Mouse (Mus musculus): ENCODE results near the gene Midn. TPM values are rescaled to one million over a fixed set of nuclear protein-coding genes. Genes with fewer than 3 reads are reported as not detected.

Midn gene
- polyA plus RNA-seq, 1 experiment from 2014 or later = 41.7 TPM

- Histone ChIP-seq H3K36me3 (peaks cover 31% of the 10 kb centered on the region), H3K9ac (replicated peaks) (peak overlapping the region; percentile 99), H3K4me1 (peaks cover 72% of the 10 kb centered on the region), H3K4me3 (peak overlapping the region; percentile 94), H3K9me3 (no peaks in the 10 kb centered on the region), H3K27ac (replicated peaks) (0 out of 2 replicates have a peak overlapping the region, but pooled peaks have one; percentile 99), H3K4me2 (replicated peaks) (peak overlapping the region; percentile 94), H3K27me3 (peaks cover 1% of the 10 kb centered on the region; the same call in 1 of the 2 replicates)
- 68% methylated on average over 1 of the region's 1 CpGs for WGBS
- no peak for ATAC-seq (ENCODE audit: low FRiP score, low read depth)
These were observed 21.0 kb downstream of the Midn start for GRCm38 (mm10) chr10:80169070-80169469.

DNA sequence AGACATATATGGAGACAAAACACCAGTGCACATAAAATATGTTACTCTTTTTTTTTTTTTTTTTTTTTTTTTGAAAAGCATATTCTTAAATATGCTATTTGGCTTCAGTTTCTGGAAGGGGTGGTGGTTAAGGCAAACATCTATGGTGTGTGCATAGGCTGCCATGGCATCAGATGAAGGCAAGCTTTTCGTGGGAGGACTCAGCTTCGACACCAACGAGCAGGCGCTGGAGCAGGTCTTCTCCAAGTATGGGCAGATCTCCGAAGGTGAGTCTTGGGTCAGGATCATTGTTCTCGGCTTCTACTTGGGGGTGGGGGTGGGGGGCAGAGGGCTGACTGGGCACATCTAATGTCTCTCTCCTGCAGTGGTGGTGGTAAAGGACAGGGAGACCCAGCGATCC, 21.6 kb downstream of the Midn start:
- 97% methylated on average over 7 of the region's 7 CpGs for WGBS
- ATAC-seq (ENCODE audit: low FRiP score, low read depth) = no peak
- H3K36me3 ChIP-seq = peaks cover 31% of the 10 kb centered on the region

DNA sequence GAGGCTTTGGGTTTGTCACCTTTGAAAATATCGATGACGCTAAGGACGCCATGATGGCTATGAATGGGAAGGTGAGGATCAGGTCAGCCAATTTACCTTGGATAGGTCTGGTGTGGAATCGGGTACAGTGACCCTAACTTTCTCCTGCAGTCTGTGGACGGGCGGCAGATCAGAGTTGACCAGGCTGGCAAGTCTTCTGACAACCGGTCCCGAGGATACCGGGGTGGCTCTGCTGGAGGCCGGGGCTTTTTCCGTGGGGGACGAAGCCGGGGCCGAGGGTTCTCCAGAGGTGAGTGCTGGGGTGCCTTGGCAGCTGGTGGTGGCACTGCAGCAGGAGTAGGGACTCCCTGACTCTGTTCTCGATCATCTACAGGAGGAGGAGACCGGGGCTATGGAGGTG, 22.0 kb downstream of the Midn start:
- no peak overlapping the region; the same call in 1 of the 2 replicates for H3K4me3 ChIP-seq
- H3K9ac ChIP-seq (replicated peaks) = 0 out of 2 replicates have a peak overlapping the region, but pooled peaks have one; percentile 37
- H3K4me2 ChIP-seq (replicated peaks) = no peak overlapping the region; the same call in 1 of the 2 replicates
- H3K36me3 ChIP-seq = peaks cover 34% of the 10 kb centered on the region
- no peaks in the 10 kb centered on the region for H3K9me3 ChIP-seq
- H3K27ac ChIP-seq (replicated peaks) = no peak overlapping the region
- ATAC-seq (ENCODE audit: low FRiP score, low read depth) = no peak
- WGBS = 94% methylated on average over 16 of the region's 16 CpGs
- no peaks in the 10 kb centered on the region for H3K27me3 ChIP-seq
- H3K4me1 ChIP-seq = peaks cover 65% of the 10 kb centered on the region

More for the DNA sequence above, 21.6 kb downstream of the Midn start:
- Histone ChIP-seq H3K4me2 (replicated peaks) (peak overlapping the region; percentile 94), H3K9ac (replicated peaks) (0 out of 2 replicates have a peak overlapping the region, but pooled peaks have one; percentile 37), H3K27me3 (no peaks in the 10 kb centered on the region), H3K4me3 (no peak overlapping the region), H3K9me3 (no peaks in the 10 kb centered on the region), H3K27ac (replicated peaks) (no peak overlapping the region), H3K4me1 (peaks cover 67% of the 10 kb centered on the region)

DNA sequence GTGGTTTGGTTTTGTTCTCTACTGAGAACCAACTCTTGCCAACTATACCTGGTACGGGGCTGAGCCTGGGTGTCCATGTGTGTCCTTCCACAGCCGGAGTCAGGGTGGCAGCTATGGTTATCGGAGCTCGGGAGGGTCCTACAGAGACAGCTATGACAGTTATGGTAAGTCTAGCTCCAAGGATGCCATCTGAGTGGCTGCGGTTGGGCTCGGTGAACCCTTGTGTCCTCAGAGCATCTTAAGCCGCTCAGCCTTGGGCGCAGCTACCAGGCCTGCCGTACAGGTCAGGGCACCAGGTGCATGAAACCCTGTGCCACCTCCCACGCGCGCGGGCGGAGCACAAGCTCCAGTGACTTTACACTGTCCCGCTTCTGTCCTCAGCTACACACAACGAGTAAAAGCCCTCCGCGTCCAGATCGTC, 22.5 kb downstream of the Midn start:
- H3K4me1 ChIP-seq = peaks cover 63% of the 10 kb centered on the region
- ATAC-seq (ENCODE audit: low FRiP score, low read depth) = no peak
- WGBS = 98% methylated on average over 19 of the region's 19 CpGs

GRCm38 (mm10) chr10:80171252-80171651, 23.2 kb downstream of the Midn start:
- no peaks in the 10 kb centered on the region for H3K9me3 ChIP-seq
- H3K27ac ChIP-seq (replicated peaks) = peak overlapping the region; percentile 85
- H3K36me3 ChIP-seq = peaks cover 36% of the 10 kb centered on the region
- 0 out of 2 replicates have a peak overlapping the region, but pooled peaks have one; percentile 65 for H3K4me2 ChIP-seq (replicated peaks)
- 0 out of 2 replicates have a peak overlapping the region, but pooled peaks have one; percentile 52 for H3K4me3 ChIP-seq
- no peak for ATAC-seq (ENCODE audit: low FRiP score, low read depth)
- 91% methylated on average over 15 of the region's 15 CpGs for WGBS
- no peaks in the 10 kb centered on the region for H3K27me3 ChIP-seq
- no peak overlapping the region for H3K9ac ChIP-seq (replicated peaks)
- H3K4me1 ChIP-seq = peaks cover 63% of the 10 kb centered on the region

More for the DNA sequence above, 22.5 kb downstream of the Midn start:
- no peaks in the 10 kb centered on the region for H3K9me3 ChIP-seq
- H3K36me3 ChIP-seq = peaks cover 36% of the 10 kb centered on the region
- 0 out of 2 replicates have a peak overlapping the region, but pooled peaks have one; percentile 2 for H3K27ac ChIP-seq (replicated peaks)
- H3K9ac ChIP-seq (replicated peaks) = 0 out of 2 replicates have a peak overlapping the region, but pooled peaks have one; percentile 4
- H3K27me3 ChIP-seq = no peaks in the 10 kb centered on the region
- no peak overlapping the region; the same call in 1 of the 2 replicates for H3K4me3 ChIP-seq
- H3K4me2 ChIP-seq (replicated peaks) = no peak overlapping the region

GRCm38 (mm10) chr10:80171760-80172526, 23.9 kb downstream of the Midn start:
- ATAC-seq (ENCODE audit: low FRiP score, low read depth) = no peak
- peak overlapping the region; percentile 85 for H3K27ac ChIP-seq (replicated peaks)
- peak overlapping the region; percentile 52; the same call in 1 of the 2 replicates for H3K4me3 ChIP-seq
- H3K9me3 ChIP-seq = no peaks in the 10 kb centered on the region
- peak overlapping the region; percentile 47 for H3K9ac ChIP-seq (replicated peaks)
- 84% methylated on average over 45 of the region's 45 CpGs for WGBS
- H3K4me1 ChIP-seq = peaks cover 59% of the 10 kb centered on the region
- H3K4me2 ChIP-seq (replicated peaks) = peak overlapping the region; percentile 65
- no peaks in the 10 kb centered on the region for H3K27me3 ChIP-seq
- H3K36me3 ChIP-seq = peaks cover 36% of the 10 kb centered on the region

- H3K9me3 ChIP-seq = no peaks in the 10 kb centered on the region
- WGBS = 7% methylated on average over 34 of the region's 35 CpGs
- H3K4me3 ChIP-seq = peak within 1 kb of the TSS; percentile 52
- H3K4me2 ChIP-seq (replicated peaks) = peak within 1 kb of the TSS; percentile 65
- peak within 1 kb of the TSS; percentile 85 for H3K27ac ChIP-seq (replicated peaks)
- peaks cover 60% of the 10 kb centered on the region for H3K4me1 ChIP-seq
- H3K27me3 ChIP-seq = no peaks in the 10 kb centered on the region
- peak; percentile 64 for ATAC-seq (ENCODE audit: low FRiP score, low read depth)
- peak within 1 kb of the TSS; percentile 52 for H3K9ac ChIP-seq (replicated peaks)
- peaks cover 36% of the 10 kb centered on the region for H3K36me3 ChIP-seq
These were observed 24.6 kb downstream of the Midn start, which contains the start of gene 1600002K03Rik for GRCm38 (mm10) chr10:80172527-80173292. Gene 1600002K03Rik, plus strand, starts transcription at chr10:80172944.

DNA sequence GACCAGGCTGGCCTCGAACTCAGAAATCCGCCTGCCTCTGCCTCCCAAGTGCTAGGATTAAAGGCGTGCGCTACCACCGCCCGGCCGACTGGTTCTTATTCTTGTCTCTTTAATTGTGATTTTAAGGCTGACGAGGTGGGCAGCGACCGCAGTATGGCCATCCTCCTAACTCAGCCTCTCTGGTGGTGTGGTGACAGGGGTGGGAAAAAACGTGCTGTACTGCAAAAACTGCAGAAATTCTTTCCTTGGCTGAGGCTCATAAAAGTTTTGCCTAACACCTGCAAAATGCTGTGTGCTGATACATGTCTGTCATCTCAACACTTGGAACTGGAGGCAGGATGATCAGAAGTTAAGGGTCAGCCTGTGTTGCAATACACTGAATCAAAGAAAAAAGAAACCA, 25.3 kb downstream of the Midn start:
- H3K4me1 ChIP-seq = peaks cover 66% of the 10 kb centered on the region
- H3K27me3 ChIP-seq = 0 out of 2 replicates have a peak, but pooled peaks cover 3% of the 10 kb centered on the region
- ATAC-seq (ENCODE audit: low FRiP score, low read depth) = no peak
- peak overlapping the region; percentile 66 for H3K27ac ChIP-seq (replicated peaks)
- peak overlapping the region; percentile 52; the same call in 1 of the 2 replicates for H3K9ac ChIP-seq (replicated peaks)
- WGBS = 17% methylated on average over 11 of the region's 11 CpGs
- H3K4me3 ChIP-seq = peak overlapping the region; percentile 52
- H3K36me3 ChIP-seq = peaks cover 36% of the 10 kb centered on the region
- no peaks in the 10 kb centered on the region for H3K9me3 ChIP-seq
- peak overlapping the region; percentile 65 for H3K4me2 ChIP-seq (replicated peaks)

- ATAC-seq (ENCODE audit: low FRiP score, low read depth) = no peak
These were observed 26.0 kb downstream of the Midn start for GRCm38 (mm10) chr10:80173955-80174640.

GRCm38 (mm10) chr10:80174705-80175104, 26.6 kb downstream of the Midn start:
- no peaks in the 10 kb centered on the region for H3K9me3 ChIP-seq
- no peak overlapping the region for H3K27ac ChIP-seq (replicated peaks)
- no peak overlapping the region for H3K4me3 ChIP-seq
- H3K27me3 ChIP-seq = 0 out of 2 replicates have a peak, but pooled peaks cover 3% of the 10 kb centered on the region
- ATAC-seq (ENCODE audit: low FRiP score, low read depth) = no peak
- no peak overlapping the region for H3K9ac ChIP-seq (replicated peaks)
- peaks cover 55% of the 10 kb centered on the region for H3K4me1 ChIP-seq
- WGBS = 51% methylated on average over 2 of the region's 2 CpGs
- H3K36me3 ChIP-seq = peaks cover 35% of the 10 kb centered on the region
- H3K4me2 ChIP-seq (replicated peaks) = no peak overlapping the region

More at GRCm38 (mm10) chr10:80173955-80174640, 26.0 kb downstream of the Midn start:
- Histone ChIP-seq H3K9ac (replicated peaks) (no peak overlapping the region), H3K36me3 (peaks cover 36% of the 10 kb centered on the region), H3K27me3 (0 out of 2 replicates have a peak, but pooled peaks cover 3% of the 10 kb centered on the region), H3K4me3 (no peak overlapping the region), H3K4me1 (peaks cover 59% of the 10 kb centered on the region), H3K27ac (replicated peaks) (no peak overlapping the region), H3K4me2 (replicated peaks) (no peak overlapping the region), H3K9me3 (no peaks in the 10 kb centered on the region)
- WGBS = 86% methylated on average over 10 of the region's 10 CpGs
